Mouse (Mus musculus): ENCODE measurements at regions not wholly inside any gene's neighbourhood (a gene's known extent, or its start where the extent isn't known, plus 50 kb on each side); places are given as distances from the start of the nearest gene placed in this dataset.
A peak's percentile ranks its signal among the peaks of the same experiment; 100 is the strongest.

- 0 out of 2 replicates have a peak, but pooled peaks cover 5% of the 10 kb centered on the region for H3K4me1 ChIP-seq
- no peak overlapping the region for H3K27ac ChIP-seq
- no peak overlapping the region for H3K4me3 ChIP-seq
- H3K36me3 ChIP-seq, result no peaks in the 10 kb centered on the region
- WGBS, result 83% methylated on average over 3 of the region's 3 CpGs
- H3K9ac ChIP-seq, result no peak overlapping the region
- no peaks in the 10 kb centered on the region for H3K9me3 ChIP-seq
- ATAC-seq (ENCODE audit: low FRiP score, low read depth), result no peak
- no peaks in the 10 kb centered on the region for H3K27me3 ChIP-seq (replicated peaks)
- H3K4me2 ChIP-seq (replicated peaks), result no peak overlapping the region
Measured at GRCm38 (mm10) chrX:11713423-11713822, 385.8 kb downstream of the H2al1j start.

- no peak overlapping the region for H3K4me2 ChIP-seq (replicated peaks)
- no peaks in the 10 kb centered on the region for H3K36me3 ChIP-seq
- H3K27me3 ChIP-seq (replicated peaks), result no peaks in the 10 kb centered on the region
- 79% methylated on average over 8 of the region's 8 CpGs for WGBS
- H3K9me3 ChIP-seq, result no peaks in the 10 kb centered on the region
- no peak for ATAC-seq (ENCODE audit: low FRiP score, low read depth)
- no peaks in the 10 kb centered on the region for H3K4me1 ChIP-seq
- no peak overlapping the region for H3K27ac ChIP-seq
- H3K9ac ChIP-seq, result no peak overlapping the region
- no peak overlapping the region for H3K4me3 ChIP-seq
Measured at GRCm38 (mm10) chrX:11716773-11717172, 389.2 kb downstream of the H2al1j start.

- no peaks in the 10 kb centered on the region for H3K27me3 ChIP-seq (replicated peaks)
- 90% methylated on average over 2 of the region's 2 CpGs for WGBS
Measured at GRCm38 (mm10) chrX:11718778-11719177, 391.2 kb downstream of the H2al1j start.

GRCm38 (mm10) chrX:11720517-11720916, 392.9 kb downstream of the H2al1j start:
- no peak for ATAC-seq (ENCODE audit: low FRiP score, low read depth)
- WGBS, result 73% methylated on average over 7 of the region's 7 CpGs
- H3K4me3 ChIP-seq, result no peak overlapping the region

More at GRCm38 (mm10) chrX:11718778-11719177, 391.2 kb downstream of the H2al1j start:
- Histone ChIP-seq H3K9ac (no peak overlapping the region), H3K4me3 (no peak overlapping the region), H3K4me1 (no peaks in the 10 kb centered on the region), H3K27ac (no peak overlapping the region), H3K4me2 (replicated peaks) (no peak overlapping the region), H3K9me3 (no peaks in the 10 kb centered on the region), H3K36me3 (no peaks in the 10 kb centered on the region)
- ATAC-seq (ENCODE audit: low FRiP score, low read depth), result no peak

DNA sequence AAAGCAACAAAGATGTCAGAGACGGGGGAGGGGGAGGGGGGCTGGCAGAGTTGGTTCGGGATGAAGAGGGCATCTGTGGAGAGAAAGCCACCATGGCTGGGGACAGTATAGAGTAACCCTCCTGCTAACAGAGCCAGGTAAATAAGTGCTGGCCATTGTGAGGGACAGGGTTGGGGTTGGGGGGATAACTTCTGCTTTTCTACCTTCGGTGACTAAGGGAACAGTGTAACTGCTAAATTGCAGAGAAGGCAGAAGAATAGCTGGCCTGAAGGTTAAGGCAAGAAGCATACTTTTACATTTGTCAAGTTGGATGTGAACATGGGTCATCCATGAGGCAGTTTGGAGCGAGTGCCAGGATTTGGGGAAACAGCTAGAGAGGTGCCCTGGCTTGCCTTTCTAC, 395.1 kb downstream of the H2al1j start:
- H3K4me2 ChIP-seq (replicated peaks), result no peak overlapping the region
- no peak for ATAC-seq (ENCODE audit: low FRiP score, low read depth)
- H3K9ac ChIP-seq, result no peak overlapping the region
- no peaks in the 10 kb centered on the region for H3K27me3 ChIP-seq (replicated peaks)
- H3K9me3 ChIP-seq, result no peaks in the 10 kb centered on the region
- H3K4me1 ChIP-seq, result peaks cover 6% of the 10 kb centered on the region; the same call in 1 of the 2 replicates
- H3K27ac ChIP-seq, result no peak overlapping the region
- no peaks in the 10 kb centered on the region for H3K36me3 ChIP-seq
- WGBS, result 59% methylated on average over 4 of the region's 4 CpGs
- no peak overlapping the region for H3K4me3 ChIP-seq

More at GRCm38 (mm10) chrX:11720517-11720916, 392.9 kb downstream of the H2al1j start:
- no peak overlapping the region for H3K27ac ChIP-seq
- H3K9me3 ChIP-seq, result no peaks in the 10 kb centered on the region
- no peaks in the 10 kb centered on the region for H3K27me3 ChIP-seq (replicated peaks)
- no peak overlapping the region for H3K9ac ChIP-seq
- H3K4me1 ChIP-seq, result no peaks in the 10 kb centered on the region
- H3K36me3 ChIP-seq, result no peaks in the 10 kb centered on the region
- H3K4me2 ChIP-seq (replicated peaks), result no peak overlapping the region

DNA sequence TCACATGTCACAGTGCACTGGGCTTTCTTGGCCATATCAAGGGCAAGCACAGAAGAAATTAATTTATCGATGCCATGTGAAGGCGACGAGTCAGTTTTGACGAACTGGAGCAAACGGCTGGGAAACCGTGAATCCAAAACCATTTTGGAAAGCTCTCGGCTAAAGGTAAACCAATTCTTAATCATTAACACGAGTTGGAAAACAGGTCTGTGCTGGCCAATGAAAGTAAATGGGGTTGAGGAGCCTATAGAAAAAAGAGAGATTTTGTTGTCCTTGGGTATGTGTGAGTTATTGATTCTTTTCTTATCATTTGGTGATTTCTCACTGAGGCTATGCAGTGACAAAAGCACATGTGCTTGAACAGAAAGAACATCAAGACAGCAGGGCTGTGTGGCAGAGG, 397.1 kb downstream of the H2al1j start:
- no peak overlapping the region for H3K4me2 ChIP-seq (replicated peaks)
- 93% methylated on average over 8 of the region's 8 CpGs for WGBS
- H3K4me1 ChIP-seq, result peaks cover 6% of the 10 kb centered on the region; the same call in 1 of the 2 replicates
- H3K36me3 ChIP-seq, result no peaks in the 10 kb centered on the region
- H3K27me3 ChIP-seq (replicated peaks), result no peaks in the 10 kb centered on the region
- H3K27ac ChIP-seq, result no peak overlapping the region
- ATAC-seq (ENCODE audit: low FRiP score, low read depth), result no peak
- no peaks in the 10 kb centered on the region for H3K9me3 ChIP-seq
- H3K4me3 ChIP-seq, result no peak overlapping the region
- H3K9ac ChIP-seq, result no peak overlapping the region

GRCm38 (mm10) chrX:11726524-11727231, 399.1 kb downstream of the H2al1j start:
- 14% methylated on average over 8 of the region's 8 CpGs for WGBS
- no peaks in the 10 kb centered on the region for H3K27me3 ChIP-seq (replicated peaks)
- no peak overlapping the region for H3K9ac ChIP-seq
- ATAC-seq (ENCODE audit: low FRiP score, low read depth), result peak; percentile 92
- no peak overlapping the region for H3K4me2 ChIP-seq (replicated peaks)
- no peaks in the 10 kb centered on the region for H3K36me3 ChIP-seq
- peaks cover 6% of the 10 kb centered on the region; the same call in 1 of the 2 replicates for H3K4me1 ChIP-seq
- H3K9me3 ChIP-seq, result no peaks in the 10 kb centered on the region
- no peak overlapping the region for H3K4me3 ChIP-seq
- H3K27ac ChIP-seq, result no peak overlapping the region

DNA sequence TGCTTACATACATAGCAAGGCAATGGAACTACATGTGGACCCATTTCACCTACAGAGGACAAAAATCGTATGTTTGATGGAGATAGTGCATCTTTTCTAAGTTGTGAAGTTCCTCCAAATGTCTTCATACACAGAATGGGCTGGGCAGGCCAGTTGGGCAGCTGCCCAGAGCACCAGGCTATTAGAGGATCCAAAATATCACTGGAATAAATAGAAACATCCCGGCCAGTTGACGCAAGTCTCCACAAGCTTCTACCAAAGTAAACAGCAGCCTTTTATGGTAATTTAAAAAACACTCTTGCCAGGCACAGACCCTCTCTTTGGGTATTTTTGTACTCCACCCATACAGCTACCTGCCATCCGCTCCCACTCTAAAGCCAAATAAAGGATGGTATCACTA, 400.9 kb downstream of the H2al1j start:
- no peak for ATAC-seq (ENCODE audit: low FRiP score, low read depth)
- Histone ChIP-seq H3K4me1 (peaks cover 6% of the 10 kb centered on the region; the same call in 1 of the 2 replicates), H3K27me3 (replicated peaks) (no peaks in the 10 kb centered on the region), H3K9me3 (no peaks in the 10 kb centered on the region), H3K9ac (no peak overlapping the region), H3K4me2 (replicated peaks) (no peak overlapping the region), H3K36me3 (no peaks in the 10 kb centered on the region), H3K27ac (no peak overlapping the region), H3K4me3 (no peak overlapping the region)
- 86% methylated on average over 4 of the region's 4 CpGs for WGBS

DNA sequence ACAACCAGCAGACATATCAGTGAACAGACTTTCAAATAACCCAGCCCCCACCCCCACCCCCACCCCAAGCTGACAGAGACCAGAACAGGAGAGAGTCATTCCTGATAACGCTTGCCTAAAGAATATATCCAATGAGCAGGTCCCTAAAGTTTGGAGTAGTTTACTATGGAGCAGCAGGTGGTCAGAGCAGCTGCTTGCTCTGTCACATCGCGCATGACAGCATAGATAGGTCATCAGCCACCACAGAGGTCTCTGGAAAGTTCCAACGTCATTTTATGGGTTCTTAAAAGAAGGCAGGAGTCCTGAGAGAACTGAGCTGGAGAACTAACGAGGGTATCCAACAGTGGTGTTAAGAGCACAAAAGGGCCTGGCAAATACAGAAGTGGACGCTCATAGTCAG, 402.4 kb downstream of the H2al1j start:
- Histone ChIP-seq H3K9me3 (no peaks in the 10 kb centered on the region), H3K36me3 (no peaks in the 10 kb centered on the region), H3K4me3 (no peak overlapping the region), H3K4me1 (peaks cover 13% of the 10 kb centered on the region), H3K27me3 (replicated peaks) (no peaks in the 10 kb centered on the region), H3K27ac (no peak overlapping the region), H3K9ac (no peak overlapping the region), H3K4me2 (replicated peaks) (no peak overlapping the region)
- WGBS, result 69% methylated on average over 6 of the region's 6 CpGs
- ATAC-seq (ENCODE audit: low FRiP score, low read depth), result no peak

DNA sequence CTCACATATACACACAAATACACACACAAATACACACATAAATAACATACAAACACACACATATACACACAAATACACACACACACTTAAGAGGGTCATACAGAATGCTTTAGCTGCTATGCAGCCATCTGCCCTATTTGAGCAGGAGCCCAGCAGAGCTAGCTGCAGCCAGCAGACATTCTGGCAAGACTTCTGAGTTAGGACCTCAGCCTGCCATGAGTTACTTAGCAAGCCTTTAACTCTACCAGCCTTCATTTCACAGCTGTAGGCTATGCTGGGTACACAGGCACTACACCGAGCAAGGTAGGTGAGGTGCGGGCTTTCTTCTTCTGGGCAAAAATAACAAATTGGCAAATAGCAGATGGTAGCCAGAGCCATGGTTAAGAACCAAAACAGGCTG, 404.7 kb downstream of the H2al1j start:
- Histone ChIP-seq H3K9me3 (no peaks in the 10 kb centered on the region), H3K27me3 (replicated peaks) (no peaks in the 10 kb centered on the region)
- no peak for ATAC-seq (ENCODE audit: low FRiP score, low read depth)

DNA sequence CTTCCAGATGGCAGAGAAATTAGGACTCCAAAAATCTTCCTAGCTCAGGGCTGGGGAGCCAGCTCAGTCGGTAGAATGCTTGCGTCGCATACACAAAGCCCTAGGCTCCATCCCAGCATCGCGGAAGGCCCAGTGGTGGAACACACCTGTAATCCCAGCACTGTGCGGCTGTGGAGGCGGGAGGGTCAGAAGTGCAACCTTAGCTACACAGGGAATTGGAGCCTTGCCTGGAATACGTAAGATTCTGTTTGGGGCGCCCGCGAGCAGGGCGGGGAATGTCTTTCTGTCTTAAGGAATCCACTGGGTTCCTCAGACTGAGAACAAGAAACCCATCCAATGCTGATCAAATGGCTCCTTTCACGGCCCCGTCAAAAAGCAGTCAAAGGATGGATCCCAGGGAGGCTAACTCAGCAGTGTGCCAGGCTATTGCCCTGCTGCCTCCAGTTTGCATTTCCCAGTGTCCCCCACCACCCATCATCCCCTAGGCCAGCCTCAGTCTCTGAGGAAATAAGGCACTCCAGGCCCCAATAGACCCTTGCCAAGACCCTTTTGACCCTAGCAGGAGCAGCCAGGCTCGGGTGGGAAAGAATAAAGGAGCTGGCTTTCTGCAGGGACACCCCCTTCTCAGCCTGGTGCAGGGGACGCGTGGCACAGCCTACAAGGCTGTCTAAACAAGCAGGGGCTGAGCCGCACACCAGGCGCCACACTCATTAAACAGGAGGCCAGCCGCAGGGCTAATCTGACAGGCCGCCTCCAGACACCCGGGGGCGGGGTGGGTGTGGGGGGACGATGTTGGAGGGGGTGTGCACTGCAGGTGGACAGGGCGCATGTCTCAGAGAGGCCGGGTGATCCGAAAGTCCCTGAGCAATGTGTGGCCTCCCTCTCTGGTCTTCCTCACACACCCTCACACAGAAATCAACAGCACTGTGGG, 407.1 kb downstream of the H2al1j start:
- Histone ChIP-seq H3K27ac (no peak overlapping the region), H3K36me3 (no peaks in the 10 kb centered on the region), H3K9me3 (no peaks in the 10 kb centered on the region), H3K4me3 (no peak overlapping the region), H3K4me2 (replicated peaks) (no peak overlapping the region), H3K27me3 (replicated peaks) (no peaks in the 10 kb centered on the region), H3K9ac (no peak overlapping the region), H3K4me1 (peaks cover 8% of the 10 kb centered on the region; the same call in 1 of the 2 replicates)
- ATAC-seq (ENCODE audit: low FRiP score, low read depth), result peak; percentile 68; the same call in 1 of the 2 replicates
- WGBS, result 27% methylated on average over 27 of the region's 27 CpGs

More for the DNA sequence above, 404.7 kb downstream of the H2al1j start:
- H3K4me1 ChIP-seq, result peaks cover 8% of the 10 kb centered on the region; the same call in 1 of the 2 replicates
- H3K4me2 ChIP-seq (replicated peaks), result no peak overlapping the region
- H3K27ac ChIP-seq, result no peak overlapping the region
- no peak overlapping the region for H3K9ac ChIP-seq
- H3K4me3 ChIP-seq, result no peak overlapping the region
- no peaks in the 10 kb centered on the region for H3K36me3 ChIP-seq
- 89% methylated on average over 2 of the region's 2 CpGs for WGBS

- peaks cover 8% of the 10 kb centered on the region; the same call in 1 of the 2 replicates for H3K4me1 ChIP-seq
- no peaks in the 10 kb centered on the region for H3K36me3 ChIP-seq
- WGBS, result 37% methylated on average over 17 of the region's 17 CpGs
- no peak overlapping the region for H3K27ac ChIP-seq
- H3K4me3 ChIP-seq, result no peak overlapping the region
- H3K9ac ChIP-seq, result no peak overlapping the region
- no peak; the same call in 1 of the 2 replicates for ATAC-seq (ENCODE audit: low FRiP score, low read depth)
- no peaks in the 10 kb centered on the region for H3K27me3 ChIP-seq (replicated peaks)
- H3K9me3 ChIP-seq, result no peaks in the 10 kb centered on the region
- no peak overlapping the region for H3K4me2 ChIP-seq (replicated peaks)
Measured at GRCm38 (mm10) chrX:11735516-11736170, 408.0 kb downstream of the H2al1j start.

Measured in neural tube, embryonic 12.5 days (tissue).